In the genomic region with DNA sequence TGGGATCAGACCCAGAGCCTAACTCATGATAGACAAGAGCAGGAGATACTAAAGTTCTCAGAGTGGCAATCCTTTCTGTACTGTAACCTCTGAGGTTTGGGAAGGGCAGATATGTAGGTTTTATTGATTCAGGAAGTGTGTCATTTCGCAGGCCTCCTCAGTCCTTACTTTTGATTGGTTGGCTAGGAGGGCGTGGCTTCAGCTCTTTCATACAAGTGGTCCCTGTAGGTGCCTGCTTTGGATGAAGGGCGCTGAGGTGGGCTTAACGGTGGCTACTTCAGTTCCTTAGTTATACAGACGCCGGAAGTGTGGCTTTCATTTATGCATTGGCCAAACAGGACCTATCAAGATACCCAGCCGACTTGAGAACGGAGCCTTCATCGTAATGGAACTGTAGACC, we compare ENCODE assay signal across 10 mouse cellular contexts. TPM values are rescaled to one million over a fixed set of nuclear protein-coding genes. Genes with fewer than 3 reads are reported as not detected.
DNase-seq lines count a peak whose midpoint lies in the region; ATAC-seq and TF ChIP-seq lines count a peak whose summit lies in the region.
"Had no signal": no experiment of that assay in that cellular context is flagged by ENCODE, and none has a peak within 500 bp of the region (broad histone marks: within the 10 kb centered on the region; RNA-seq: fewer than 3 reads in every experiment).

No protein-coding gene starts in this region.

- H3K36me3 ChIP-seq in heart, embryonic 15.5 days, result peaks cover 12% of the 10 kb centered on the region; the same call in 1 of the 2 replicates
- peaks cover 0 to 7% of the 10 kb centered on the region in 2 experiments; a peak in 2 of 4 replicates for H3K36me3 ChIP-seq in MEL (ENCODE audit: control insufficient read depth in 1 of 2, insufficient read depth in 2 of 2, low read length in 2 of 2)
- H3K36me3 ChIP-seq in limb, embryonic 14.5 days (ENCODE audit: control insufficient read depth, insufficient read depth, low read length), result peaks cover 27% of the 10 kb centered on the region

- H3K27me3 ChIP-seq in heart, embryonic 15.5 days, result no peaks in the 10 kb centered on the region
- H3K27me3 ChIP-seq in MEL (ENCODE audit: control insufficient read depth in 1 of 2, insufficient read depth in 2 of 2, low read length in 2 of 2), result no peaks in the 10 kb centered on the region
- H3K27me3 ChIP-seq in limb, embryonic 14.5 days (ENCODE audit: control insufficient read depth, insufficient read depth, low read length), result no peaks in the 10 kb centered on the region

- peak in 1 of 2 experiments; percentile 80; a peak in 2 of 4 replicates for TF ChIP-seq POLR2A in MEL (IDR thresholded peaks at IDR 0.05; ENCODE audit: control insufficient read depth in 1 of 2, insufficient read depth in 1 of 2, low read depth in 1 of 2, low read length in 2 of 2, poor library complexity in 1 of 2)
- TF ChIP-seq POLR2A in limb, embryonic 14.5 days (IDR thresholded peaks at IDR 0.05; ENCODE audit: borderline replicate concordance, extremely low read depth, insufficient read depth, insufficient read length), result no peak

- no peak overlapping the region for H3K4me3 ChIP-seq in heart, embryonic 15.5 days
- H3K4me3 ChIP-seq in MEL (ENCODE audit: control insufficient read depth in 1 of 2, insufficient read depth in 1 of 2, low read depth in 2 of 2, low read length in 2 of 2), result peak overlapping the region; percentile 27 to 34
- H3K4me3 ChIP-seq in limb, embryonic 14.5 days (replicated peaks; ENCODE audit: low read length), result no peak overlapping the region; the same call in 1 of the 2 replicates

- no peak for TF ChIP-seq CTCF in MEL (IDR thresholded peaks at IDR 0.05 in 2 of 3, conservative IDR thresholded peaks at IDR 0.05 in 1 of 3; ENCODE audit: control insufficient read depth in 1 of 3, insufficient read depth in 1 of 3, low read depth in 2 of 3, low read length in 3 of 3, poor library complexity in 1 of 3, severe bottlenecking in 1 of 3)

- no peak for DNase-seq in heart, adult 8-10 months (ENCODE audit: low spot score)
- DNase-seq in 416B (ENCODE audit: low read depth) (peak; percentile 70), MEL (ENCODE audit: low read depth, low spot score) (peak; percentile 94)
- DNase-seq in limb, embryonic 14.5 days (ENCODE audit: low spot score), result no peak
- DNase-seq in thymus, adult 18-20 months, result no peak
- DNase-seq in left cerebral cortex, postnatal 25 days (ENCODE audit: low spot score in 2 of 2), result no peak
- DNase-seq in left cerebral cortex, postnatal 14 days (ENCODE audit: low spot score in 2 of 2), result no peak

- no peaks in the 10 kb centered on the region for H3K9me3 ChIP-seq in heart, embryonic 15.5 days (replicated peaks)
- H3K9me3 ChIP-seq in MEL (replicated peaks; ENCODE audit: insufficient read depth, low read length), result no peaks in the 10 kb centered on the region
- no peaks in the 10 kb centered on the region for H3K9me3 ChIP-seq in limb, embryonic 14.5 days (ENCODE audit: control insufficient read depth, low read length)

- TF ChIP-seq EP300 in MEL (IDR thresholded peaks at IDR 0.05; ENCODE audit: low read depth in 1 of 2, low read length in 2 of 2), result no peak

- no peak for TF ChIP-seq RAD21 in MEL (IDR thresholded peaks at IDR 0.05; ENCODE audit: low read depth, low read length)

- H3K4me2 ChIP-seq in heart, embryonic 15.5 days, result no peak overlapping the region
- H3K4me2 ChIP-seq in limb, embryonic 14.5 days (replicated peaks; ENCODE audit: low read depth, low read length, severe bottlenecking), result peak overlapping the region; percentile 53; the same call in 1 of the 2 replicates

- 0 out of 2 replicates have a peak overlapping the region, but pooled peaks have one; percentile 54 for H3K27ac ChIP-seq in heart, embryonic 15.5 days
- peak overlapping the region; percentile 84 for H3K27ac ChIP-seq in MEL (ENCODE audit: control insufficient read depth, low read depth, low read length)
- 0 out of 2 replicates have a peak overlapping the region, but pooled peaks have one; percentile 13 for H3K27ac ChIP-seq in limb, embryonic 14.5 days (replicated peaks; ENCODE audit: low read depth, low read length)

- intact Hi-C loops in left cerebral cortex, postnatal 25 days (cut with DNase I), result no loop called here
- intact Hi-C loops in left cerebral cortex, postnatal 14 days (cut with DNase I), result no loop called here

- peaks cover 13% of the 10 kb centered on the region for H3K4me1 ChIP-seq in heart, embryonic 15.5 days (replicated peaks)
- peaks cover 4 to 12% of the 10 kb centered on the region in 2 experiments; a peak in 3 of 4 replicates for H3K4me1 ChIP-seq in MEL (ENCODE audit: control insufficient read depth in 1 of 2, insufficient read depth in 2 of 2, low read length in 2 of 2)
- peaks cover 5% of the 10 kb centered on the region for H3K4me1 ChIP-seq in limb, embryonic 14.5 days (ENCODE audit: control insufficient read depth, insufficient read depth, low read length)

- ATAC-seq in heart, embryonic 15.5 days (replicated peaks; ENCODE audit: insufficient number of reproducible peaks, insufficient read depth, low FRiP score, low read depth), result no peak
- no peak for ATAC-seq in limb, embryonic 14.5 days (ENCODE audit: low FRiP score, low read depth)

- no peak overlapping the region for H3K9ac ChIP-seq in heart, embryonic 15.5 days
- peak overlapping the region; percentile 49 for H3K9ac ChIP-seq in MEL (ENCODE audit: control insufficient read depth, low read depth, low read length, poor library complexity, severe bottlenecking)
- no peak overlapping the region for H3K9ac ChIP-seq in limb, embryonic 14.5 days (ENCODE audit: low read depth, low read length, severe bottlenecking)

- WGBS in heart, embryonic 15.5 days, result 85% methylated on average over 9 of the region's 9 CpGs
- 84% methylated on average over 9 of the region's 9 CpGs for WGBS in limb, embryonic 14.5 days

- H3K79me2 ChIP-seq in MEL (ENCODE audit: control insufficient read depth, insufficient read depth, low read length, poor library complexity), result peaks cover 7% of the 10 kb centered on the region; the same call in 1 of the 2 replicates

TF ChIP-seq in MEL, 35 proteins besides CTCF, POLR2A, EP300 and RAD21 (continues in another document):
- TF ChIP-seq MAZ (IDR thresholded peaks at IDR 0.05; ENCODE audit: low read depth, low read length) (no peak), ELF1 (IDR thresholded peaks at IDR 0.05; ENCODE audit: low read depth, low read length) (peak; percentile 48; the same call in 1 of the 2 replicates), USF2 (IDR thresholded peaks at IDR 0.05; ENCODE audit: borderline replicate concordance in 1 of 2, insufficient read depth in 1 of 2, low read depth in 1 of 2, low read length in 2 of 2) (no peak)

RNA-seq across cellular contexts. Expression of gene Aldh16a1, which starts 1.2 kb away (rescaled TPM):
- 26.4 and 40.4 TPM in 2 replicates for polyA plus RNA-seq in heart, embryonic 15.5 days (2015; fragmentation: Nextera tagmentation; extraction: Ambion mirVana)
- 10 to 100 TPM; 24.9 to 36.9 (median 29.2) TPM for total RNA-seq in heart, adult 8-10 months (2022)
- total RNA-seq in MEL (2012; rRNA removed), result 33.9 and 34.0 TPM in 2 replicates
- polyA plus RNA-seq in MEL (2012; ENCODE audit: insufficient read depth in 1 of 2, insufficient read length in 2 of 2, low read depth in 1 of 2, low replicate concordance in 2 of 2, missing spikeins in 1 of 2), result 10 to 100 TPM in 1 of 2 experiments, not detected in 1; 61.6 TPM
- 45.6 and 67.3 TPM in 2 replicates for polyA plus RNA-seq in limb, embryonic 14.5 days (2012; rRNA removed)
- 40.0 and 47.7 TPM in 2 replicates for polyA plus RNA-seq in limb, embryonic 14.5 days (2014; fragmentation: Nextera tagmentation; extraction: Ambion mirVana)
- 10 to 100 TPM; 13.6 to 14.1 TPM for total RNA-seq in left cerebral cortex, postnatal 25 days (2021)
- 10 to 100 TPM; 10.7 to 13.5 TPM for total RNA-seq in left cerebral cortex, postnatal 14 days (2021)

RNA-seq across cellular contexts. Expression of gene Pih1d1, which starts 1.5 kb away (rescaled TPM):
- polyA plus RNA-seq in heart, embryonic 15.5 days (2015; fragmentation: Nextera tagmentation; extraction: Ambion mirVana), result 76.5 and 77.3 TPM in 2 replicates
- total RNA-seq in heart, adult 8-10 months (2022), result 10 to 100 TPM; 40.4 to 50.5 (median 48.0) TPM
- 119 and 141 TPM in 2 replicates for total RNA-seq in MEL (2012; rRNA removed)
- 100 to 1,000 TPM in 1 of 2 experiments, not detected in 1; 148 TPM for polyA plus RNA-seq in MEL (2012; ENCODE audit: insufficient read depth in 1 of 2, insufficient read length in 2 of 2, low read depth in 1 of 2, low replicate concordance in 2 of 2, missing spikeins in 1 of 2)
- 115 and 118 TPM in 2 replicates for polyA plus RNA-seq in limb, embryonic 14.5 days (2012; rRNA removed)
- polyA plus RNA-seq in limb, embryonic 14.5 days (2014; fragmentation: Nextera tagmentation; extraction: Ambion mirVana), result 86.4 and 87.3 TPM in 2 replicates
- total RNA-seq in left cerebral cortex, postnatal 25 days (2021), result 10 to 100 TPM; 45.8 to 49.3 TPM
- 10 to 100 TPM; 46.9 to 48.4 TPM for total RNA-seq in left cerebral cortex, postnatal 14 days (2021)

RNA-seq across cellular contexts. Expression of gene Slc17a7, which starts 8.2 kb away (rescaled TPM):
- 2.7 and 3.5 TPM in 2 replicates for polyA plus RNA-seq in heart, embryonic 15.5 days (2015; fragmentation: Nextera tagmentation; extraction: Ambion mirVana)
- total RNA-seq in heart, adult 8-10 months (2022), result 10 to 100 TPM; 32.0 to 50.7 (median 41.1) TPM
- 0.23 TPM in 2 replicates for total RNA-seq in MEL (2012; rRNA removed)
- polyA plus RNA-seq in MEL (2012; ENCODE audit: insufficient read depth in 1 of 2, insufficient read length in 2 of 2, low read depth in 1 of 2, low replicate concordance in 2 of 2, missing spikeins in 1 of 2), result 1 to 10 TPM in 1 of 2 experiments, not detected in 1; 1.0 TPM
- 0.40 and 0.58 TPM in 2 replicates for polyA plus RNA-seq in limb, embryonic 14.5 days (2012; rRNA removed)
- 0.17 and 0.18 TPM in 2 replicates for polyA plus RNA-seq in limb, embryonic 14.5 days (2014; fragmentation: Nextera tagmentation; extraction: Ambion mirVana)
- 1,000 to 10,000 TPM; 1,365 to 1,520 TPM for total RNA-seq in left cerebral cortex, postnatal 25 days (2021)
- 1,000 to 10,000 TPM; 1,570 to 1,628 TPM for total RNA-seq in left cerebral cortex, postnatal 14 days (2021)
- total RNA-seq: liver, adult 2 months had no signal
- polyA plus RNA-seq: kidney, adult 2 months; liver, adult 2 months had no signal

RNA-seq across cellular contexts. Expression of gene Flt3l, which starts 19.4 kb away (rescaled TPM):
- polyA plus RNA-seq in heart, embryonic 15.5 days (2015; fragmentation: Nextera tagmentation; extraction: Ambion mirVana), result 1.5 and 2.2 TPM in 2 replicates
- total RNA-seq in heart, adult 8-10 months (2022), result 1 to 10 TPM; 6.1 to 7.9 (median 6.5) TPM
- total RNA-seq in MEL (2012; rRNA removed), result 9.5 and 13.0 TPM in 2 replicates
- 10 to 100 TPM in 1 of 2 experiments, not detected in 1; 35.4 TPM for polyA plus RNA-seq in MEL (2012; ENCODE audit: insufficient read depth in 1 of 2, insufficient read length in 2 of 2, low read depth in 1 of 2, low replicate concordance in 2 of 2, missing spikeins in 1 of 2)
- 12.4 and 18.6 TPM in 2 replicates for polyA plus RNA-seq in limb, embryonic 14.5 days (2012; rRNA removed)
- polyA plus RNA-seq in limb, embryonic 14.5 days (2014; fragmentation: Nextera tagmentation; extraction: Ambion mirVana), result 2.2 and 3.3 TPM in 2 replicates
- 1 to 10 TPM; 3.3 to 5.4 TPM for total RNA-seq in left cerebral cortex, postnatal 25 days (2021)
- 1 to 10 TPM; 2.4 to 3.2 TPM for total RNA-seq in left cerebral cortex, postnatal 14 days (2021)

RNA-seq across cellular contexts. Expression of gene Gm45713, which starts 19.6 kb away (rescaled TPM):
- polyA plus RNA-seq in heart, embryonic 15.5 days (2015; fragmentation: Nextera tagmentation; extraction: Ambion mirVana), result 0.22 TPM in 1 of 2 replicates, not detected in the other
- total RNA-seq in heart, adult 8-10 months (2022), result 1 to 10 TPM in 1 of 4 experiments, not detected in 3; 1.7 TPM
- total RNA-seq in MEL (2012; rRNA removed), result 0.69 and 3.9 TPM in 2 replicates
- not detected for polyA plus RNA-seq in MEL (2012; ENCODE audit: insufficient read depth in 1 of 2, insufficient read length in 2 of 2, low read depth in 1 of 2, low replicate concordance in 2 of 2, missing spikeins in 1 of 2)
- polyA plus RNA-seq in limb, embryonic 14.5 days (2012; rRNA removed), result 0.31 TPM in 1 of 2 replicates, not detected in the other
- polyA plus RNA-seq in limb, embryonic 14.5 days (2014; fragmentation: Nextera tagmentation; extraction: Ambion mirVana), result 0.39 and 1.4 TPM in 2 replicates
- not detected for total RNA-seq in left cerebral cortex, postnatal 25 days (2021)
- not detected for total RNA-seq in left cerebral cortex, postnatal 14 days (2021)
- total RNA-seq: liver, adult 2 months had no signal
- polyA plus RNA-seq: liver, adult 2 months had no signal

Comparison
In these comparisons a context has a peak if more than half of its experiments do, and no peak if none do; other contexts are left out.
1. H3K27ac ChIP-seq: peak in every context shown above with its lines; median percentile 84 in MEL; 54 in heart, embryonic 15.5 days; 13 in limb, embryonic 14.5 days.
2. H3K4me3 ChIP-seq: peak in MEL (2 of 2); none in heart, embryonic 15.5 days (single experiment) and limb, embryonic 14.5 days (single experiment).
3. DNase-seq: peak in 416B (single experiment) and MEL (single experiment); none in heart, adult 8-10 months (single experiment), limb, embryonic 14.5 days (single experiment), thymus, adult 18-20 months (0 of 2), left cerebral cortex, postnatal 25 days (0 of 2) and left cerebral cortex, postnatal 14 days (0 of 2).
4. RNA of gene Slc17a7, which starts 8.2 kb away (total RNA-seq): 1,570 to 1,628 TPM in left cerebral cortex, postnatal 14 days, 1,365 to 1,520 TPM in left cerebral cortex, postnatal 25 days and 32.0 to 50.7 TPM in heart, adult 8-10 months; 0.23 TPM in MEL; every median in the first group is over 10 times any median in the second.